Mouse (Mus musculus) cerebellum, adult 9-11 months (tissue): ENCODE data around the gene Olfr61.
"Not testable (repeated sequence)": the region's sequence is repeated elsewhere in the genome, so short reads cannot be mapped to it uniquely, and the experiment has no call there.

Source experiments
- DNase-seq: peaks from one replicate; pipeline ENCODE4 v3.0.0; 2022

Olfr61 gene

DNA sequence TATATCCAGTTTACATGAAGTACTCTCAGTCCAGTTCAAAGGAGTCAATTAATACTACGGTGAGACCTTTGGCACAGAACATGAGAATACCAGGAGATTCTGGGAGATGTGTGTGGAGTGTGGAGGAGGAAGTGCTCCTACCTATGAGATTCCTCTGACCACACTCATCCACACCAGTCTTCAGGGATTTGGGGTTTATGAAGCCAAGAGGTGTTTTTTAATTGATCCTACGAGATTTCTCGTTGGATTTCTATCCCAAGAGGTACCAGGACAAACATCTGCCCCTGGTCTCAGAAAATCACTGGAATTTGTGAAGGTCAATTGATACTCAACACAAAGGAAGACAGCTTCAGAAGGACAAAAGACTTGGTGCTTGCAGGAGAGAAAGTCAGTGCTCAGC lies at the start of gene Olfr61:
Olfr61 (plus strand) TSS at position 301 of the 400 bp plus-strand sequence.
- DNase-seq: not testable (repeated sequence)

DNA sequence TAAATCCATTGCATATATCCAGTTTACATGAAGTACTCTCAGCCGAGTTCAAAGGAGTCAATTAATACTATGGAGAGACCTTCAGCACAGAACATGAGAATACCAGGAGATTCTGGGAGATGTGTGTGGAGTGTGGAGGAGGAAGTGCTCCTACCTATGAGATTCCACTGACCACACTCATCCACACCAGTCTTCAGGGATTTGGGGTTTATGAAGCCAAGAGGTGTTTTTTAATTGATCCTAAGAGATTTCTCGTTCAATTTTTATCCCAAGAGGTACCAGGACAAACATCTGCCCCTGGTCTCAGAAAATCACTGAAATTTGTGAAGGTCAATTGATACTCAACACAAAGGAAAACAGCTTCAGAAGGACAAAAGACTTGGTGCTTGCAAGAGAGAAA lies 27.8 kb upstream of the Olfr61 start, which contains the start of gene Olfr46:
Olfr46 (plus strand) TSS at position 301 of the 400 bp plus-strand sequence.
- not testable (repeated sequence) for DNase-seq

DNA sequence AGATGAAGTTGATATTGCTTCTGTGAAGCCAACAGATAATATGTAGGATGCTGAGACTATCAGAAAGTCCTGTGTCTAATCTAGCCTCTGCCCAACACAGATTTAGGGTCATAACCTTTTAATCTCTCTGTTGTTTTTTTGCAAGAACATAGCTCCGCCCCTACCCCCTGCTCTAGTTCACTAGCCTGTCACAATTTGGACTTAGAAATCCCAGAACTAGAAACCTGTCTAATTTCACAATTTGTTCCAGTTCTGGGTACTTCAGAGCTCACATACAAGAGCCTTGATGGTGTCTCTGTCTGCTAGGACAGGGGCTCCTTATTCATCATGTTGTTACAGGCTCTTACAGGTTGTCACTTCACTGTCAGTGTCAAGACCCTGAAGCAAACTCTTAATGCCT lies 1.8 kb downstream of the Olfr61 start:
- no peak for DNase-seq

DNA sequence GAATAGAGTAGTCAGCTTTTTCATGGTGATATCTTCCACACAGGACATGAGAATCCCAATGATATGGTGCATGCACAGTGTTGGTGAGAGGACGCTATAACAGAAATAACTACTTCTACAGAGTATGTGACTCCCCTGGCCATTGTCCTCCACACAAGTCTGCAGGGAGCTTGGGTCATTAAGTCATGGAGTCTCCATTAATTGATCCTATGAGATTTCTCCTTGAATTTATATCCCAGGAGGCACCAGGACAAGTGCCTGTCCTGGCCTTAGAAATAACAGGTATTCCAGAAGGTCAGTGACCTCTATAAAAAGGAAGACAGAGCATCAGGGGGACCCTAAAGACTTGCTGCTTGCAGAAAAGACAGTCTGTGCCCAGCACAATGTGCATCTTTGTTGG lies 17.4 kb downstream of the Olfr61 start, which contains the start of gene Olfr53:
Olfr53 (plus strand) TSS at position 301 of the 400 bp plus-strand sequence.
- DNase-seq: no peak

DNA sequence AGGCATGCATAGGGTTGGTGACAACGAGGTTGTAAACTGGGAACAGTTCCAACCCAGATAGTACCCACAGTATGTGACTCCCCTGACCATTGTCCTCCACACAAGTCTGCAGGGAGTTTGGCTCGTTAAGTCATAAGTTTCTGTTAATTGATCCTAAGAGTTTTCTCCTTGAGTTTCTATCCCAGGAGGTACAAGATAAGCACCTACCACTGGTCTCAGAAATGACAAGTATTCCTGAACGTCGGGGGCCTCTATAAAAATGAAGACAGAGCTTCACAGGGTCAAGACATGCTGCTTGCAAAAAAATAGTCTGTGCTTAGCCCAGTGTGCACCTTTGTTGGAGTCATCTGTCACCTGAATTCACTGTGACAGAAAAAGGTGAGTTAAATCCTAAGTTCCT lies 30.9 kb downstream of the Olfr61 start, which contains the start of gene Olfr539:
Olfr539 (plus strand) TSS at position 301 of the 400 bp plus-strand sequence.
- DNase-seq: no peak

DNA sequence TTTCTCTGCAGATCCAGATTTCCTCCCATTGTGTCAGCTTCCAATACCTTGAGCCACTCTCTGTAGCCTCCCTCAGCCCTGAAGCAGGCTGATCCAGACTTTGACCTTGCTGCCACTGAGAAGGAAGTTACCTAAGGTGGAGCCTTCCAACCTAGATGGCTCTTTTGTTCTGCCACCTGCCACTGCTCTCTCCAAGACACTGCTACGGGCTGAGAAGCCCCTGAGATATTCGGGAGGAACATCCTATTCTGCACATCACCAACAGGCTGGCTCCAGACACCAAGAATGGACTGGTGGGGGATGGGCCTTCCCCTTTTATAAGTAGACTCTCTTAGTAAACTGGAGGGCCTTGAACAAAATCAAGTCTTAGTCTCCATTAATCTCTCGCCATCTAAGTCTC lies 41.9 kb downstream of the Olfr61 start:
- DNase-seq: not testable (repeated sequence)

DNA sequence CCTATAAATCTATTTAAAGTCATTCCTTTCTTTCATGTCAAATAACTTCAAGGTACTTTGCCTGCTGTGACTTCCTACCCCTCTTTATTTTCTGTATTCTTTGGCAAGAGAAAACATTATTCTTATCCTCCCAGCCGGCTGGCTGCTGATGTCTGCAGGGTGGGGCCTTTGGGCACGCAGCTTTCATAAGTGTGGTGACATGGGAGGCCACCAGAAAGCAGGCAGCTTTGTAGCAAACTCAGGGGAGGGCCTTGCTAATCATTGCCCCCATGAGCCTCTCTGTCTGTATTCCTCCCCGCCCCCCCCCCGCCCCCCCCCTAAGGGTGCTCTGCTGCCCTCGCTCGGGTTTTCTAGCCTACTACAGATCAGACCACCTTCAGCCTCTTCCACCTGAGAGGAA lies 47.1 kb downstream of the Olfr61 start:
- no peak for DNase-seq

DNA sequence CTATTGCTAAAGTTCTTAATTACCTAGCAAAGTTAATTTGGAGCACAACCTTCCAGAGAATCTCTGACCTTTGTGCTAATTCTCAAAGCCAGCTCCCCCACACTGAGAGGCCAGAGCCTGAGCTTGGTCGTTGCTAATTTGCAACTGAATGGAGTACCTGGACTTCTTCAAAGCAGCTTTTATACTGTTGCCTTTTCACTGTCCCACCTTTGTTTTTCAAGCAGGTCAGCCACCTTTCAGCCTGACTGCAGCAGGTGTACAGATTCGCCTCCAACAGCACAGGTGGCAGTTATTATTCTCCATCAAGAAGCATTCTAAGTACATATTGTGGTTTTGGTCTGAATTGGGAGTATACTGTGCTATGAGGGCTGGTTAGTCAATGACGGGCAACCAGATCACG lies 50.8 kb downstream of the Olfr61 start:
- not testable (repeated sequence) for DNase-seq

DNA sequence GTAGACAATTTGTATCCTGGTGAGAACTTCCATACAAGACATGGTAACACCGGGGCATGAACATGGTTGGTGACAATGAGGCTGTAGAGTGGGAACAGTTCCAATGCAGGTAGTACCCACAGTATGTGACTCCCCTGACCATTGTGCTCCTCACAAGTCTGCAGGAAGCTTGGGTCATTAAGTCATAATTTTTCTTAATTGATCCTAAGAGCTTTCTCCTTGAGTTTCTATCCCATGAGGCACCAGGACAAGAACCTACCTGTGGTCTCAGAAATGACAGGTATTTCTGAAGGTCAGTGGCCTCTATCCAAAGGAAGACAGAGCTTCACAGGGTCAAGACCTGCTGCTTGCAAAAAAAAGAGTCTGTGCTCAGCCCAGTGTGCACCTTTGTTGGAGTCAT lies 52.9 kb downstream of the Olfr61 start, which contains the start of gene Olfr45:
Olfr45 (plus strand) TSS at position 301 of the 400 bp plus-strand sequence.
- DNase-seq: no peak
